Mouse (Mus musculus): ENCODE measurements around the gene Sptb. TPM values are rescaled to one million over a fixed set of nuclear protein-coding genes. Genes with fewer than 3 reads are reported as not detected.

The Sptb gene
- total and polyA plus RNA-seq, 2 experiments from 2014 or later: 4.9 to 36.8 TPM

DNA sequence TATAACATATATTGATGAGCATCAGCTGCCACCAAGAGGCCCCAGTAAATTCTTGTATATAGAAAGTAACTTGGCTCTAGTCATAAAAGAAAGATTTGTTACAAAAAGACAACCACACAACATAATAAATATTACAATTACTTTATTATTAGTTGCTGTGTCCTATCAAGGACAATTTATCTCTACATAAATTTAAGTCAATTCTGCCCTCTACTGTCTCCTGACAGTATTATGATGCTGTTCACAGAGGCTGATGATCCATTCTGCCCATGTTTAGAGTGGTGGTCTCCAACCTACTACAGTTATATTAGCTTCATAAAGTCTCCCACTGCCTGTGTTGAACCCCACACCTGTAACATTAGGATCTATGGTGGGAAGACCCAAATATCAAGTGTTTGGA is 10.2 kb upstream of the Sptb start:
- H3K4me3 ChIP-seq (ENCODE audit: low read depth, low read length): no peak overlapping the region
- H3K9me3 ChIP-seq (replicated peaks; ENCODE audit: control insufficient read depth, low read length): no peaks in the 10 kb centered on the region
- no peak overlapping the region for H3K27ac ChIP-seq (ENCODE audit: low read depth)
- no peak for ATAC-seq (ENCODE audit: insufficient read depth, low read depth)
- no peak overlapping the region for H3K9ac ChIP-seq (replicated peaks; ENCODE audit: low read depth, low read length)
- no peak overlapping the region for H3K4me2 ChIP-seq (ENCODE audit: low read depth, low read length)
- no peaks in the 10 kb centered on the region for H3K36me3 ChIP-seq (replicated peaks; ENCODE audit: control insufficient read depth, insufficient read depth, low read length)
- no peaks in the 10 kb centered on the region for H3K27me3 ChIP-seq (ENCODE audit: control insufficient read depth, insufficient read depth, low read length)
- no peak for TF ChIP-seq EP300 (IDR thresholded peaks at IDR 0.05; ENCODE audit: low read depth)
- peak; percentile 33 for TF ChIP-seq CTCF (IDR thresholded peaks at IDR 0.05; ENCODE audit: low read depth)
- H3K4me1 ChIP-seq (ENCODE audit: control insufficient read depth, insufficient read depth): no peaks in the 10 kb centered on the region; the same call in 1 of the 2 replicates
- peak; percentile 29 for DNase-seq (ENCODE audit: low spot score)

DNA sequence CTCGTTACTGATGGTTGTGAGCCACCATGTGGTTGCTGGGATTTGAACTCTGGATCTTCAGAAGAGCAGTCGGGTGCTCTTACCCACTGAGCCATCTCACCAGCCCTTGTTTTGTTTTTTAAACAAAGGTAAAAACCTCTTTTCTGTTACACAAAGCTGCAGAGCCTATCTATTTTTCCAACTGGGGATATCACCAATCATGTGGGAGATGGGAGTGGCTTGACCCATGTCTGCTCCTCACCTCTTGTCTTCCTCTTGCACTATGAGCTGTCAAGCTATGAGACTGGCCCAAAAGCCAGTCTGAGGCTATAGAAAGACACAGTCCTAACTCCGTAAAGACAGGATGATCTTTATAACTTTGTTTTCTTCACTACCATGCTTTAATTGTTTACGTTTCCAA is 8.0 kb upstream of the Sptb start:
- 0 out of 2 replicates have a peak, but pooled peaks cover 6% of the 10 kb centered on the region for H3K27me3 ChIP-seq (ENCODE audit: control insufficient read depth, insufficient read depth, low read length)
- H3K27ac ChIP-seq (ENCODE audit: low read depth): no peak overlapping the region
- DNase-seq (ENCODE audit: low spot score): no peak
- ATAC-seq (ENCODE audit: insufficient read depth, low read depth): no peak
- H3K4me3 ChIP-seq (ENCODE audit: low read depth, low read length): no peak overlapping the region
- no peak overlapping the region for H3K4me2 ChIP-seq (ENCODE audit: low read depth, low read length)
- 85% methylated on average over 4 of the region's 4 CpGs for WGBS
- H3K36me3 ChIP-seq (replicated peaks; ENCODE audit: control insufficient read depth, insufficient read depth, low read length): no peaks in the 10 kb centered on the region
- TF ChIP-seq EP300 (IDR thresholded peaks at IDR 0.05; ENCODE audit: low read depth): no peak
- no peak for TF ChIP-seq CTCF (IDR thresholded peaks at IDR 0.05; ENCODE audit: low read depth)
- no peak overlapping the region for H3K9ac ChIP-seq (replicated peaks; ENCODE audit: low read depth, low read length)
- no peaks in the 10 kb centered on the region for H3K9me3 ChIP-seq (replicated peaks; ENCODE audit: control insufficient read depth, low read length)
- H3K4me1 ChIP-seq (ENCODE audit: control insufficient read depth, insufficient read depth): no peaks in the 10 kb centered on the region; the same call in 1 of the 2 replicates

DNA sequence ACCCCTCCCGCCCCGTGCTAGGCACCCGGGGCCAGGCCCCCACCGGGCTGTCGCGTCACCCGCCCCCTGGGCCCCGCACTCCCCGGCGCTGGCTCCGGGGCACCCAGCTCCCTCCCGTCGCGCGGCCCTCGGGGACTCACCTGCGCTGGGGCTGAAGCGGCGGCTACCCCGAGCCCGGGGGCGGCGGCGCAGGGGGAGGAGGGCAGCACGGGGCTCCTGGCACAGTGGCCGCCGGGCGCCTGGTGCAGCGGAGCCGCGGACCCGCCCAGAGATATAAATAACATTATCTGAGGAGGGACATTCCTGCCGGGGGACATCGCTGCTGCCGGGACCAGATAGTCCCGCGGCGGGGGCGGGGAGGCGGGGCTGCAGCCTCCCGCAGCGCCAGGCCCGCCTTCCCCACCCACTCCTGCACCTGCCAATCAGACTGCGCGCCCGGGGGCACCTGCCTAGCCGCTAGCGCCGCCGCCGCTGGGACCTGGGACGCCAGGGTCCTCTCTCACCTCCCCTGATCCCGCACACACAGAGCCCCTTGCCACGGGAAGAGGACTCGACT is 474 bp downstream of the Sptb start:
- peak overlapping the region; percentile 74 for H3K9ac ChIP-seq (replicated peaks; ENCODE audit: low read depth, low read length)
- H3K36me3 ChIP-seq (replicated peaks; ENCODE audit: control insufficient read depth, insufficient read depth, low read length): no peaks in the 10 kb centered on the region
- peaks cover 19% of the 10 kb centered on the region for H3K27me3 ChIP-seq (ENCODE audit: control insufficient read depth, insufficient read depth, low read length)
- peak; percentile 88 for ATAC-seq (ENCODE audit: insufficient read depth, low read depth)
- H3K4me2 ChIP-seq (ENCODE audit: low read depth, low read length): peak overlapping the region; percentile 77
- TF ChIP-seq EP300 (IDR thresholded peaks at IDR 0.05; ENCODE audit: low read depth) (peak; percentile 64), CTCF (IDR thresholded peaks at IDR 0.05; ENCODE audit: low read depth) (no peak)
- no peaks in the 10 kb centered on the region for H3K9me3 ChIP-seq (replicated peaks; ENCODE audit: control insufficient read depth, low read length)
- peak overlapping the region; percentile 93 for H3K27ac ChIP-seq (ENCODE audit: low read depth)
- H3K4me3 ChIP-seq (ENCODE audit: low read depth, low read length): peak overlapping the region; percentile 65
- peaks cover 13% of the 10 kb centered on the region for H3K4me1 ChIP-seq (ENCODE audit: control insufficient read depth, insufficient read depth)
- DNase-seq (ENCODE audit: low spot score): peak; percentile 87
- 1% methylated on average over 36 of the region's 55 CpGs for WGBS

DNA sequence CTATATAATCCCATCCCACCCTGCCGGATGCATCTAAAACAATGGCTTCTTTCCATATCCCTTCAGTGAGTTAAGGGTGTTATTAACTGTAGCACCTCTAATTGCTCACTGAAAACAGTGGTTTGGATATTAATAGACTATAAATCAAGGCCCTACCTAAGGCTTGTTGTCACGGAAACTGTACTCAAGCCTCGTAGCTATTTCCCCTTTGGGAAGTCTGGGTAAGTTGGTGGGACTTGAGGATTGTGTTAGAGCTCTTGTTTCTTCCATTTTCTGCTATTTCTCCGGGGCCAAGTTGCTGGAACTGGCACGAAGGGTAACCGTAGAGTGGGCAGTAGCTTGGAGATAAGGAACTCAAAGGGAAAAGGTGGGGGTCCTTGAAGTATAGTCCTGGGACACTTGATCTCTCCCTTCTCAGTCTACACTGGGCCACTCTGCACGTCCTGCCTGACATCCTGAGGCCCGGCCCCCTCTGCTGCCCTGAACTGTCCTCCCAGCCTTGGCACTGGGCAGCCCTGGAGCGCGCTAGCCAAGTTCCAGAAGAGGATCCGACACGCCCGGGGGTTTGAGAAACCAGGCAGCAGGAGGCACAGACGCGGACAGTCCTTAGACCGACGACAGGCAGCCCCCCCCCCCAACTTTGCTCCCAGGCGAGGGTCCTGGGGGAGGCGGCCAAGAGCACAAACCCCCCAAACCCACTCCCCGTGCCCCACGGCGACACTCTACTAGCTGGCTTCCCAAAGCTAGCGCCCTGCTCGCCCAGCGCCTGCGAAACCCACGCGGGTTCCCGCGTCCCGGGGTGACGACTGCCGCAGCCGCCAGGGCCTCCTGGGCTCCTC is 1.2 kb downstream of the Sptb start:
- peak overlapping the region; percentile 93 for H3K27ac ChIP-seq (ENCODE audit: low read depth)
- DNase-seq (ENCODE audit: low spot score) (peak; percentile 66), ATAC-seq (ENCODE audit: insufficient read depth, low read depth) (peak; percentile 70)
- peak overlapping the region; percentile 77 for H3K4me2 ChIP-seq (ENCODE audit: low read depth, low read length)
- peaks cover 18% of the 10 kb centered on the region for H3K27me3 ChIP-seq (ENCODE audit: control insufficient read depth, insufficient read depth, low read length)
- 7% methylated on average over 32 of the region's 34 CpGs for WGBS
- TF ChIP-seq EP300 (IDR thresholded peaks at IDR 0.05; ENCODE audit: low read depth) (no peak), CTCF (IDR thresholded peaks at IDR 0.05; ENCODE audit: low read depth) (no peak; the same call in 1 of the 2 replicates)
- H3K9me3 ChIP-seq (replicated peaks; ENCODE audit: control insufficient read depth, low read length): no peaks in the 10 kb centered on the region
- H3K4me1 ChIP-seq (ENCODE audit: control insufficient read depth, insufficient read depth): peaks cover 13% of the 10 kb centered on the region
- peak overlapping the region; percentile 74 for H3K9ac ChIP-seq (replicated peaks; ENCODE audit: low read depth, low read length)
- H3K4me3 ChIP-seq (ENCODE audit: low read depth, low read length): peak overlapping the region; percentile 65
- no peaks in the 10 kb centered on the region for H3K36me3 ChIP-seq (replicated peaks; ENCODE audit: control insufficient read depth, insufficient read depth, low read length)

DNA sequence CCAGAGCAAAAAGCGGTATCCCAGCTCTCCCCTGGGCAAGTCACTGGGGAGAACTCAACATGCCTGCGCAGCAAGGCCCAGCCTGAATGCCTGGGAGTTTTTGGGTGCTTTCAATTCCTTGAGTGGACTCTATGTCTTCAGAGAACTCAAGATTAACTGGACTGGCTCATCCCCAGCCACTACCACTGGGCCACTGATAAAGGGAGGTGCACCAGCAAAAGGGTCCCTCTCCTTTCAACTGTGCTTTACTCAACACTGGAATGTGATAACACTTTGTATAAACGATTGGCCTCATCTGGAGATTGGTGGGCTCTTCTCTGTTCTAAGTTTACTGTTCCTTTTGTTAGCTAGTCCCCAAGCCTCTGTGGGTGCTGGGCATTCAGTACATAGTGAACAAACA is 2.2 kb downstream of the Sptb start:
- no peaks in the 10 kb centered on the region for H3K9me3 ChIP-seq (replicated peaks; ENCODE audit: control insufficient read depth, low read length)
- TF ChIP-seq CTCF (IDR thresholded peaks at IDR 0.05; ENCODE audit: low read depth) (no peak), EP300 (IDR thresholded peaks at IDR 0.05; ENCODE audit: low read depth) (no peak)
- H3K27me3 ChIP-seq (ENCODE audit: control insufficient read depth, insufficient read depth, low read length): peaks cover 13% of the 10 kb centered on the region
- H3K27ac ChIP-seq (ENCODE audit: low read depth): peak overlapping the region; percentile 93
- 54% methylated on average over 3 of the region's 3 CpGs for WGBS
- 0 out of 2 replicates have a peak overlapping the region, but pooled peaks have one; percentile 77 for H3K4me2 ChIP-seq (ENCODE audit: low read depth, low read length)
- no peak for ATAC-seq (ENCODE audit: insufficient read depth, low read depth)
- no peak overlapping the region for H3K9ac ChIP-seq (replicated peaks; ENCODE audit: low read depth, low read length)
- H3K36me3 ChIP-seq (replicated peaks; ENCODE audit: control insufficient read depth, insufficient read depth, low read length): no peaks in the 10 kb centered on the region
- no peak for DNase-seq (ENCODE audit: low spot score)
- peaks cover 13% of the 10 kb centered on the region for H3K4me1 ChIP-seq (ENCODE audit: control insufficient read depth, insufficient read depth)
- H3K4me3 ChIP-seq (ENCODE audit: low read depth, low read length): no peak overlapping the region

Data from heart, postnatal 0 days (tissue).